Mouse (Mus musculus) olfactory bulb, adult 2 months (tissue): ENCODE data around the gene Nup188.

Experiments used
- CTCF ChIP-seq: fragments of 200-500 bp; IDR thresholded peaks from 2 replicates; pipeline ENCODE4 v1.5.1; 2012; ENCODE audit warnings: low read depth, mild to moderate bottlenecking, low read length, moderate library complexity; ENCODE audit not compliant: insufficient read depth
- POLR2A ChIP-seq: fragments of 200-500 bp; IDR thresholded peaks from 2 replicates; pipeline ENCODE4 v1.6.1; 2012; ENCODE audit warnings: mild to moderate bottlenecking, low read depth, low read length, moderate library complexity; ENCODE audit not compliant: insufficient read depth

DNA sequence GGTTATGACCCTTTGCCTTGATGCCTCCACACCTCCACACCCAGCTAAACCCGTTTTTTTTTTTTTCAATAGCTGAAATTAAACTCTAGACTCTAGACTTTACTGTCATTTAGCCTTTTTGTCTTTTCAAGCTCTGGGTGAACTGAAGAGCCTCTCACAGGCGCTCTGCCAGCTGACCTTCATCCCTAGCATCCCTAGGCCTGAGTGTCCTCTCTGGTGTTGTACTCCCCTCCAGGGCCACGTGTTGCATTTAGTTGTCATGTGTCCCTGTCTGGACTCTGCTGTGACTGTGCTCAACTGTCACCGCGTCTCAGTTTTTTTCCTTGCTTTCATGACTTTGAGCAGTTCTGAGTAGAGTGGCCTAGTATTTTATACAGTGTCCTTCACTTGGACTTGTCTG, 13.8 kb downstream of the Nup188 start:
- TF ChIP-seq POLR2A: no peak
- TF ChIP-seq CTCF: no peak
